Mouse (Mus musculus) effector memory CD4-positive, alpha-beta T cell, adult 7 months (primary cell): ENCODE results near the gene Gm10376. TPM values are rescaled to one million over a fixed set of nuclear protein-coding genes. Genes with fewer than 3 reads are reported as not detected.

ENCODE experiments used
- polyA plus RNA-seq: library from polyadenylated mRNA; unstranded; fragments of 100-300 nt; shearing (Covaris generic); gene quantifications from one replicate; pipeline ENCODE4 v1.2.1, GENCODE M21; 2017

Gm10376 gene
- not detected for polyA plus RNA-seq

DNA sequence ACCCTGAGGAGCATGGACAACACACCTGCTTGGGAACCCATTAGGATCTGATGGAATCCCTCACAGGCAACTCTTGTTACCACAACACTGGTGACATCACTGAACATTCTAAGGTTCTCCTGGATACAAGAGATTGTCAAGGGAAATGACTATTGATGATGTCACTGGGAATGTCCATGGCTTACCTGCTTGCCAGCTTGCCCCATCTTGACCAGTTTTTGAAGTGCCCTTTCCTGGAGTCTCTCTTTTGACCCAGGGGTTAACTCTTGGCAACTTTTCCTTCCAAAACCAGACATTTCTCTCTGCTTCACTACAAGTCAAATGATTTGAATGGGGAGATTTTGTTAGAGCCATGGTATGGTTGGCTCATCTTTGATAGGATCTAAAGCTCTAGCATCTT lies at the start of gene Gm10376:
TSS of gene Gm10376 (minus strand) at position 101 of the 400 bp plus-strand sequence.

DNA sequence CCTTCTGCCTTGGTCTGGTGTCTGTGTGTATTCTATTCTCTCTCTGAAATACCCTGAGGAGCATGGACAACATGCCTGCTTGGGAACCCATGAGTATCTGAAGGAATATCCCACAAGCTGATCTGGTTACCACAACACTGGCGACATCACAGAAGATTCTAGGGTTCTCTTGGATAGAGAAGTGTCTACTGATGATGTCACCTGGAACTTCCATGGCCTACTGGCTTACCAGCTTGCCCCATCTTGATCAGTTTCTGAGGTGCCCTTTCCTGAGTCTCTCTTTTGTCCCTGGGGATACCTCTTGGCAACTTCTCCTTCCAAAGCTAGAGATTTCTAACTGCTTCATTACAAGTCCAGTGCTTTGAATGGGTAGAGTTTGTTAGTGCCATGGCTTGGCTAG lies 21.9 kb downstream of the Gm10376 start, which contains the start of gene Gm8082:
TSS of gene Gm8082 (minus strand) at position 101 of the 400 bp plus-strand sequence.

Other genes with a start within 250 kb of the Gm10376 start
- not detected for gene Gm3015, start 246.8 kb downstream of the Gm10376 start, polyA plus RNA-seq
- not detected for gene Gm10377, start 217.6 kb downstream of the Gm10376 start, polyA plus RNA-seq
- gene Gm21977, start 162.2 kb downstream of the Gm10376 start, polyA plus RNA-seq = 0.41 TPM
- not detected for gene Gm8082, start 22.0 kb downstream of the Gm10376 start, polyA plus RNA-seq
- gene Gm8094, start 61.0 kb upstream of the Gm10376 start, polyA plus RNA-seq = not detected
- not detected for gene Gm8104, start 85.0 kb upstream of the Gm10376 start, polyA plus RNA-seq
- gene Gm7233, start 164.2 kb upstream of the Gm10376 start, polyA plus RNA-seq = not detected
- not detected for gene Gm8122, start 219.7 kb upstream of the Gm10376 start, polyA plus RNA-seq
- not detected for gene Gm8126, start 243.0 kb upstream of the Gm10376 start, polyA plus RNA-seq